9 mouse cellular contexts compared by ENCODE assay signal in the genomic region with DNA sequence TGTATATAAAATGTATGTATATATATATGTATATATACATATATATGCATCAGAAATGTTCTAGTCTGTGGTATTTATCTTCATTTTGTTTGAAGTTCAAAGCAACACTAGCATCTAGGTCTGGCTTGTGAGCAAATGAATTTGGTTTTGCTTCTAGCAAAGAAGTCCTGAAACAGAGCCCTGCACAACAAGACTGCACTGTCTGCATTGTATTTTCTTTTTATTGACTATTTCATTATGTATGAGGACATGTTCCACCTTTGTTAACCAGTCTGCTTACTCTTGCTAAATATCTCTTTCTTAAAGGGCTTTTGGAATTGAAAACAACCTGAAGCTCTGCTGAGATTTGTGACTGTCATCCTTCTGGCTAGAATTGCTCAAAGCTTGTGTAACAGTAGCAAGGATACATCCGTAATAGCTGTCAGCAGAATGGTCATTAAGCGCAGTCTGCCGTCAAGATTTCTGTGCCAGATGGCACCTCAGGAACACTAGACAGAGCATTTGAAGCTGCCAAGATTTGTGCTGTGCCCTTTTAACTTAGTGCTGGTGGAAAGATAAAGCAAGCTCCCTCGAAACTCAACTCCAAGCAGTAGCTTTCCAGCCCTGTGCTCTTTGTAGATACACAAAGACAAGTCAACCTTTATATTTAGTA.
DNase-seq lines count a peak whose midpoint lies in the region; ATAC-seq lines count a peak whose summit lies in the region.
"Had no signal": no experiment of that assay in that cellular context is flagged by ENCODE, and none has a peak within 500 bp of the region (broad histone marks: within the 10 kb centered on the region; RNA-seq: fewer than 3 reads in every experiment).

No protein-coding gene starts in this region.

- H3K27ac ChIP-seq in forebrain, embryonic 15.5 days (replicated peaks) = peak overlapping the region; percentile 54; the same call in 1 of the 2 replicates
- H3K27ac ChIP-seq in forebrain, embryonic 10.5 days = no peak overlapping the region

- no peak overlapping the region for H3K4me2 ChIP-seq in forebrain, embryonic 15.5 days (replicated peaks)

- H3K4me3 ChIP-seq in forebrain, embryonic 15.5 days = no peak overlapping the region
- no peak overlapping the region for H3K4me3 ChIP-seq in forebrain, embryonic 10.5 days

- 0 out of 2 replicates have a peak, but pooled peaks cover 5% of the 10 kb centered on the region for H3K4me1 ChIP-seq in forebrain, embryonic 15.5 days
- no peaks in the 10 kb centered on the region for H3K4me1 ChIP-seq in forebrain, embryonic 10.5 days

- no peaks in the 10 kb centered on the region for H3K9me3 ChIP-seq in forebrain, embryonic 15.5 days
- H3K9me3 ChIP-seq in forebrain, embryonic 10.5 days = no peaks in the 10 kb centered on the region

- no peaks in the 10 kb centered on the region for H3K27me3 ChIP-seq in forebrain, embryonic 15.5 days
- no peaks in the 10 kb centered on the region for H3K27me3 ChIP-seq in forebrain, embryonic 10.5 days (ENCODE audit: poor library complexity, severe bottlenecking)
- H3K27me3 ChIP-seq: CH12.LX had no signal

- 39% methylated on average over 4 of the region's 4 CpGs for WGBS in forebrain, embryonic 15.5 days
- 94% methylated on average over 4 of the region's 4 CpGs for WGBS in forebrain, embryonic 10.5 days

- no peaks in the 10 kb centered on the region for H3K36me3 ChIP-seq in forebrain, embryonic 15.5 days
- H3K36me3 ChIP-seq in forebrain, embryonic 10.5 days (replicated peaks) = no peaks in the 10 kb centered on the region

- H3K9ac ChIP-seq in forebrain, embryonic 15.5 days (replicated peaks) = no peak overlapping the region

- DNase-seq in forebrain, embryonic 10.5 days (ENCODE audit: extremely low spot score, low spot score) = no peak
- peak; percentile 84 to 92 for DNase-seq in cerebellum, adult 18-20 months
- peak; percentile 24 to 41 for DNase-seq in frontal cortex, postnatal 36 days (ENCODE audit: low spot score in 2 of 2)
- DNase-seq in left cerebral cortex, postnatal 14 days (ENCODE audit: low spot score in 2 of 2) = peak; percentile 9 to 49
- no peak for DNase-seq in lung, postnatal 25 days (ENCODE audit: low spot score)
- DNase-seq in ovary, adult 18-20 months (ENCODE audit: low spot score) = no peak
- DNase-seq in spleen, postnatal 4 days (ENCODE audit: low spot score in 2 of 2) = no peak

- intact Hi-C loops in left cerebral cortex, postnatal 14 days (cut with DNase I) = no loop called here

- peak; percentile 95 for ATAC-seq in forebrain, embryonic 15.5 days (replicated peaks)

Comparison
In these comparisons a context has a peak if more than half of its experiments do, and no peak if none do; other contexts are left out.
1. DNase-seq: peak in cerebellum, adult 18-20 months (2 of 2), frontal cortex, postnatal 36 days (2 of 2) and left cerebral cortex, postnatal 14 days (2 of 2); none in forebrain, embryonic 10.5 days (single experiment), lung, postnatal 25 days (single experiment), ovary, adult 18-20 months (single experiment) and spleen, postnatal 4 days (0 of 2).